Mouse (Mus musculus) neural tube, embryonic 10.5 days (tissue): ENCODE measurements around the gene Naip1.
A peak's percentile ranks its signal among the peaks of the same experiment; 100 is the strongest.
"Not testable (repeated sequence)": the region's sequence is repeated elsewhere in the genome, so short reads cannot be mapped to it uniquely, and the experiment has no call there.

Experiments used
- DNase-seq: peaks from one replicate; pipeline ENCODE4 v3.0.0-alpha.2; 2017; ENCODE audit warnings: low spot score; ENCODE audit errors: extremely low spot score

Naip1 gene

GRCm38 (mm10) chr13:100452415-100453127 lies at the start of gene Naip1:
Gene Naip1, minus strand, starts transcription at chr13:100452869.
- not testable (repeated sequence) for DNase-seq

DNA sequence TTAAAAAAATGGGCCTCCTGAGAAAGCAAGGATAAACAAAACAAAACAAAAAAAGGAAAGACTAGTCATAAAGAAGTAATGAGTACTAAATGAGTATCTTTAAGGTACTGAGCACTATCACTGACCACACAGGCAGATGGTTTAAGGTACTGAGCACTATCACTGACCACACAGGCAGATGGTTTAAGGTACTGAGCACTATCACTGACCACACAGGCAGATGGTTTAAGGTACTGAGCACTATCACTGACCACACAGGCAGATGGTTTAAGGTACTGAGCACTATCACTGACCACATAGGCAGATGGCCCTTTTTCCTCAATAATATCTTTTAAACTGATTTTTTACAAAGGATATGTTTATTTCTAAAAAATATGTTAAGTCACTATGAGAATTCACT lies 47.0 kb upstream of the Naip1 start:
- not testable (repeated sequence) for DNase-seq

- DNase-seq: no peak
These were observed 42.7 kb upstream of the Naip1 start for GRCm38 (mm10) chr13:100495337-100495736.

DNA sequence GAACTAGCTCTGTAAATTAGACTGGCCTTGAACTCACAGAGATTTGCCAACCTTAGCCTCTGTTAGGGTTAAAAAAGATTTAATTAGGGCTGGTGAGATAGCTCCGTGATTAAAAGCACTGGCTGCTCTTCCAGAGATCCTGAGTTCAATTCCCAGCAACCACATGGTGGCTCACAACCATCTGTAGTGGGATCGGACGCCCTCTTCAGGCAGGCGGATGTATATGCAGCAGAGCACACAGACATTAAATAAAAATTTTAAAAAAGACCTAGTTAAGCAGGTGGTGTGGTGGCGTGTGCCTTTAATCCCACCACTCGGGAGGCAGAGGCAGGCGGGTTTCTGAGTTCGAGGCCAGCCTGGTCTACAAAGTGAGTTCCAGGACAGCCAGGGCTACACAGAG lies 41.7 kb upstream of the Naip1 start:
- not testable (repeated sequence) for DNase-seq

- DNase-seq: no peak
These were observed 40.6 kb upstream of the Naip1 start for GRCm38 (mm10) chr13:100493313-100493712.

DNA sequence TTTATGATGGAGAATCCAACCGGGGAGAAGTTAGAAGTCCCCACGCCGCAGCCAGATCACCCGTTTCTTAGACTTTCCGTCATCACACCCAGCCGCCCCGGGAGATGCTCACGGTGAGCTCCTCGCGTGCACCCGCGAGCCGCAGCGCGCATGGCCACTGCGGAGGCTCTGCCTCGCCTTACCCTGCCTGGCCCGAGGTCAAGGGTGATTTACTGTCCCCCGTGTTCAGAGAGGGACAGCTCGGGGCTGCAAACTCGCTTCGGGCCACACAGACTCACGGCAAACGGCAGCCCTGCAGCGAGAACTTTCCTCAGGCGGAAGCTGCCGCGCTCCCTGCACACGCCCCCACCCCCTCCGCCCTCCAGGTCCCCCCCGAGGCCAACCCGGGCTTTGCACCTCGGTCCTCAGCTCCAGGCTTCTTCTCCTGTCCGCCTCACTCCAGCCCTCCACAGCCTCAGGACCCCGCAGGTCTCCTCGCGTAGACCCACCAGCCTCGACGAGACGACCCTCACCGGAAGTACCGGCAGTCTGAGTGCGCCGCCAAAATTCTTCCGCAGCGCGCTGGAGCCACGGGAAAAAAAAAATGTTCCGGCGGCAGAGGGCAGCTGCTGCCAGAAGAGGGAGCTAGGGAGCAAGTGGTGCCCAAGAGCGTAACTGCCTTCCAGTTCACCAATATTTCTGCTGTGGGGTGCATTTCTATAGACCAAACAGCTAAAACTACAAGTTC lies 39.6 kb upstream of the Naip1 start, which contains the start of gene Gtf2h2:
Gtf2h2 (minus strand) TSS at position 519 of the 727 bp plus-strand sequence.
- DNase-seq: peak; percentile 91

- DNase-seq: no peak
These were observed 39.0 kb upstream of the Naip1 start for GRCm38 (mm10) chr13:100491623-100492022.

DNA sequence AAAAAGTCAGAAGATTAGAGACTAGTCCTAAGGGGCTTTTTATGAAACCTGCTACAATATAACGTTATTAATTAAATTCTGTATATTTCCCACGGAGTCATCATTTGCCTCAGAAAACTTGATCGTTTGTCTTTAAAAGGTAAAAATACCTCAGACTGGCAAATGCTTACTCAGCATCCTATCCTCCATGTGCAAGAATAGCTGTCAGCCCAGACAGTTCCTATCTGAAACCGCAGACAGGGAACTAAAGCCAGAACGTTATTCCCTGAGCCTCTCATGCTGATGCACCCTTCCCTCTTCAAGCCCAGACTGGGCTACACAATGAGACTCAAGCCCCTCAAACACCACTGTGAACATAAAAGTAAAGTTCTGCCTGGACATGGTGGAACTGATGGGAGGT lies 37.8 kb upstream of the Naip1 start:
- DNase-seq: no peak

DNA sequence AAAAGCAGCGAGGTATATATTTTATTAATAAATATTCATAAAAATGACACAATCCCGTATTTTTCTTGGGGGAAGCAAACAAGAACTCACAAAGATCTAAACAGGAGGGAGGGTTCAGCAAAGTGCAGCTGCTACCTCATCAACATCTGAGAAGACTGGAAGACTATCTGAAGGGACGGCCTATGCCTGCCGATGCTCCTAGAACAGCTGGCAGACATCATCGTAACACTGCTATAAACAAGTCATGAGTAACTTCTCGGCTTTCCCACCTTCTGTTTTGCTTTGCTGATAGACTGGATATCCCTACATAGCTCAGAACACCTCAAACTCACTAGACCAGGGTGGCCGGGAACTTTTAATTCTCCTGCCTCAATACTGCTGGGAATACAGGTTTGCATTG lies 30.9 kb upstream of the Naip1 start:
- no peak for DNase-seq

DNA sequence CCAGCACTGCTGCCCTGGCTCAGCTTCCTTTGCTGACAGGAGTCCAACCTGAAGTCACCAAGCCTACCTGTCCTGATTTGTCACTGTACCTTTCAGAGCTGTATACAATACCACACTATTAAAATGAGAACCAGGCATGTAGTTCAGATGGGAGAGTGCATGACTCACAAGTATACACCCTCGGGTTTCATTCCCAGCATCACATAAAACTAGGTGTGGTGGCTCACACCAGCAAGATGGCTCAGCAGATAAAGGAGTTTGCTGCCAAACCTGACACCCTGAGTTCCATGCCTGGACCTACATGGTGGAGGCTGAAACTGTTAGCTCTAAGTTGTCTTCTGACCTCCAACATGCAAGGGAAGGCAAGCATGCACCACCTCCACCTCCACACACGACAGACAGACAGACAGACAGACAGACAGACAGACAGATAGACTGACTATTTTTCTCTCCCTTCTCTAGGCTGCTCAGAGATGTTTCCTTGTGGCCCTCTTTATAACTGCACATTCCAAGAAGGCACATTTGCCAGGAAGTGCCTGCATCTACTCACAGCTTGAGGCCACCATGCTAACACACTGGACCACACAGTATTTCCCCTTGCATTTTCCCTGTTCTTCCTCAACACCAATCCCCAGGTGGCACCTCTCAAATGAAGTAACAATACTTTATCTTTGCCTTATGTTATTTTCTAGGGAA lies 11.0 kb upstream of the Naip1 start:
- no peak for DNase-seq

GRCm38 (mm10) chr13:100461336-100461735 lies 8.7 kb upstream of the Naip1 start:
- DNase-seq: no peak

DNA sequence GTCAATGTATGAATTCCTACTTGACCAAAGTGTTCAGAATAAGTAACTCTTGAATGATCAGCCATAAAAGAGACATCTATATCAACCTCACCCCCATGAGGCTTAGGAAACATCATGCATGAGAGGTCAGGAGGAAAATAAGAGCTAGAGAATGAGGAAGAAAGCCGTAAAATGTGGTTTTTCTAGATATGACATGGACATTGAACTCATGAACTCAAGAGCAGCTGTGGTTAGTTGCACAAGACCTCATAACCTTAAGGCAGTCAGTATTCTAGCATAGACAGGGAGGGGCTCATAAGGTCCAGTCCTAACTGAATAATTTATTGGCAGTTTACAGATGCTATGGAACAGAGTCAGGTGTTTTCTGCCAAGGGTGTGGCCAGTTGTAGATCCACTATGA lies 3.2 kb downstream of the Naip1 start:
- no peak for DNase-seq

DNA sequence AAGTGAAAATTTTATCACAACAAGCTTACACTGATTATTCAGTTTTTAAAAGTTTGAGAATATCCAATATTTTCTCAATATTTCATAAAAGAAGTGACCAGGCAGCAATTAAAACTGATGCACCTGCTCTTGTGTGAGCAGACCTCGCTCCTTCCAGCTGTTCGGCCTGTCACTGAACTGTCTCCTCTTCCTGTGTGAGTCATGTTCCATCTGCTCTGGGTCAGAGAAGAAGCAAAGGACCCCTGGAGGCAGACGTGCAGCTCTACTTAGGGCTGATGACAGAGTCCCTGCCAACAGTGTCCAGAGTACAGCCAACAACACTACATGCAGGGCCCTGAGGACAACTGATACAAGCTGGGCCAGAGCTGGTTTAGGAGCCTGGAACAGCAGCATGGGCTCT lies 12.6 kb downstream of the Naip1 start:
- DNase-seq: no peak

- no peak for DNase-seq
These were observed 14.0 kb downstream of the Naip1 start for GRCm38 (mm10) chr13:100438701-100439100.

DNA sequence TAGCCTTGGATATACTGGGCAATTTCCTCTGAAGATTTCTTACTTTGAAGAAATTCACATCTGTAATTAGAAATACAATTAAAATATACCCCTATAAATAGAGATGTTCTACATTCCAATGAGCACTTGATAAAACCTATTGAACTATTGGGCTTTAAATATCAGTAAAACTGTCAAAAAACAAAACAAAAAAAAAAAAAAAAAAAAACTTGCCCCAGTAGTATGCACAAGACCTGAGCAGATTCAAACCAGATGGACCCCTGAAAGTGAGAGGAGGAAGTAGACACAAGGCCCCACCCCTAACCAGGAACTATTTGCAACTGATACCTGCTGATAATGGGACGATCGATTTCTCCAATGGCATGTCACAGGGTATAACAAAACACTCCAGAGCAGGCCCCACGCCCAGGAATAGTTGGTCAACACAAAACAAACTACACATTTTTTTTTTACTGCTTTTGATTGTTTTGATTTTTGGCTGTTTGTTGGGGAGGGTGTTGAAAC lies 15.3 kb downstream of the Naip1 start:
- DNase-seq: no peak

- not testable (repeated sequence) for DNase-seq
These were observed 16.0 kb downstream of the Naip1 start for GRCm38 (mm10) chr13:100436556-100437163.

GRCm38 (mm10) chr13:100419958-100420357 lies 32.7 kb downstream of the Naip1 start:
- DNase-seq: not testable (repeated sequence)

DNA sequence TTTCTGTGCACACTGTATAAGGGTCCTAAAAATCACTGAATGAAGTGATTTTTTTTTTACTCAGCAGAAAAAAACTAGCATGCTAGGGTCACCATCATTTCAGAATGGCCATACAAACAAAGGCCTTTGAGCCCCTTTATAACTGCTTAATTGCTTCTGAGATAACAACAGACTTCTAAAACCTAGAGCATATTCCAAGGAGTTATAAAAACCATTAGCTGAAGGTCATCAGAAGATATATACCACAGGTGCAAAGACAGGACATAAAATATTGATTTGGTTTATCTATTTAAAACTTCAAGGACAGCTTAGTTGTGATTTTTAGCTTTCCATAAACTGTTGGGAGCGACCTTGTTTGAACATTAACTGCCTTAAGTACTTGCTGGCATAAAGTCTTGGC lies 38.2 kb downstream of the Naip1 start:
- no peak for DNase-seq

DNA sequence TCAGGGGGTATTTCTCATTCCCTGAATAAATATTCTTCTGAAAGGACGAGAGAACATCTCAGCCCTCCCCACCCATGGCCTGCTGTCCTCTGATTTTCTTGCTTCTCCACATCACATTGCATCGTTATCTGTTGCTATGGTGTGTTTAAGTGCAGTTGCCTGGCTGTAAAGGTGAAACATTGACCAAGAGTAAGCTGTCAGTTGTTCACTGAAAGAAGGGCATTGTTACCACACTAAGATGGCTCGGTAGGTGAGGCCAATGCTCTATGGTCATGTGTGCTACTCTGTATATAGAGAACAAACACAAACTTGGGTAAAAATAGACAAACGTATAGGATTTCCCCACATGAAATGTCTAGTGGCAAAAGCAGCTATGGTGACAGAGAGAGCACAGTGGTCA lies 42.8 kb downstream of the Naip1 start:
- no peak for DNase-seq

GRCm38 (mm10) chr13:100409181-100409580 lies 43.5 kb downstream of the Naip1 start:
- no peak for DNase-seq

GRCm38 (mm10) chr13:100408242-100408641 lies 44.4 kb downstream of the Naip1 start:
- DNase-seq: no peak
